Mouse (Mus musculus): ENCODE data around the gene Uspl1. TPM values are rescaled to one million over a fixed set of nuclear protein-coding genes. Genes with fewer than 3 reads are reported as not detected.

The Uspl1 gene
- polyA plus RNA-seq, 1 experiment from 2014 or later = 50.2 TPM

DNA sequence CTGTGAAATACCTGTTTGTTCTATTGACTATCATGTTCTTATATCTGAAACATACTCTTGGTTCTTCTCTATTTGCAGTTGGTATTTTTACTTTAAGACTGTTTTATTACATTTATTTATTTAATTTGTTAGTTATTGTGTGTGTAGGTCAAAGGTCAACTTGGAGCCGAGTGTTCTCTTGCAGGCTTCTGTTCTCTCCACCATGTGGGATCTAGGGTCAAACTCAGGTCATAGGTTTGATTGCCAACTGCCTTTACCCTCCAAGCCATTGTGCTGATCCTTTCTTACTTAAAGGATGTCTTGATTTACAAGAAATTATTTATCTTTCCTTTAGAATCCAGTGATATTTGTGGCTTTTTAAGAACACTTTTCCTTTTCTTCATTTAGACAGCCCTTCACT is 12.5 kb downstream of the Uspl1 start:
- peaks cover 23% of the 10 kb centered on the region; the same call in 1 of the 2 replicates for H3K4me1 ChIP-seq
- no peak overlapping the region for H3K4me3 ChIP-seq
- H3K4me2 ChIP-seq = no peak overlapping the region
- ATAC-seq (ENCODE audit: insufficient number of reproducible peaks, insufficient read depth, low FRiP score, low TSS enrichment, low read depth) = no peak
- H3K36me3 ChIP-seq = peaks cover 74% of the 10 kb centered on the region
- H3K27me3 ChIP-seq = no peaks in the 10 kb centered on the region
- no peak overlapping the region for H3K27ac ChIP-seq
- H3K9me3 ChIP-seq = no peaks in the 10 kb centered on the region
- WGBS = 3% methylated on average over 1 of the region's 1 CpGs
- H3K9ac ChIP-seq = no peak overlapping the region

DNA sequence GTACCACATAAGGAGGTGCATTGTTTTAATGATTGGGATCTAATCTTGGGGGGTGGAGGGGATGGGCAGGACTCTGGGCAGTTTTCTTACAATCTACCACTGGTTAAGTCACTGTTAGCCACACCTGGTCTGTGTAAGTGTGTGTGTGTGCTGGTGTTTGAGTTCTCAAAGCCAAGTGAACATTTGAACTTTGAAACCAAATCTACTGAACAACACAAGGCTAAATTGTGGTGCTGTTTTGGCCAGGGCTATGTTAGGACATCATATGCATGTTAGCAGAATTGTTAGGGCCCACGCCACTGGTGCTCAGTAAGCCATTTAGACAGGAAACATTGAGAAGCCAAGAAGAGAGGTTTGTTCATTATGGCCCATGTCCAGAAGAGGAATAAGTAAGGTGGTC is 14.6 kb downstream of the Uspl1 start:
- peaks cover 79% of the 10 kb centered on the region for H3K36me3 ChIP-seq
- H3K27me3 ChIP-seq = no peaks in the 10 kb centered on the region
- H3K9me3 ChIP-seq = no peaks in the 10 kb centered on the region
- no peak overlapping the region for H3K4me3 ChIP-seq
- H3K4me2 ChIP-seq = no peak overlapping the region
- no peak overlapping the region for H3K27ac ChIP-seq
- no peak for ATAC-seq (ENCODE audit: insufficient number of reproducible peaks, insufficient read depth, low FRiP score, low TSS enrichment, low read depth)
- H3K9ac ChIP-seq = no peak overlapping the region
- peaks cover 38% of the 10 kb centered on the region for H3K4me1 ChIP-seq
- WGBS = 93% methylated on average over 1 of the region's 1 CpGs

DNA sequence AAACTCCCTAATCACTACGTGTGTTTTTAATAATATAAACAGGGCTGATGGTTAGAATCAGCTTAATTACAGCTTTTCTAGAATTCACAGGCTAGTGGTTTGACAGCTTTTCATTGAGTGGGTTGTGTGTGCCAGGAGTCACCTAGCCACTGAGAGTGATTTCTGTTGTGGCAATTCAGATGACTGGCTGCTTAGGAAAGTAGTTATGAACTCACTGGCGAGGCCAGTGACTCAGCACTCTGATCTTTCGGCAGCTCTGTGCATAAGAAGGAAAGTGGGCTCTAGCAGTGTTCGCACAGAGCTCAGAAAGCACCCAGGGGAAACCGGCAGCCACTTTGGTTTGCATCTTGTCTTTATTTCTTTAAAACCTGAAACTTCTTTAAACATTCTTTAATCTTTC is 18.8 kb downstream of the Uspl1 start:
- WGBS = 45% methylated on average over 5 of the region's 5 CpGs
- no peaks in the 10 kb centered on the region for H3K27me3 ChIP-seq
- H3K4me3 ChIP-seq = no peak overlapping the region
- H3K4me1 ChIP-seq = peaks cover 32% of the 10 kb centered on the region
- no peaks in the 10 kb centered on the region for H3K9me3 ChIP-seq
- ATAC-seq (ENCODE audit: insufficient number of reproducible peaks, insufficient read depth, low FRiP score, low TSS enrichment, low read depth) = no peak
- peak overlapping the region; percentile 60 for H3K27ac ChIP-seq
- peaks cover 82% of the 10 kb centered on the region for H3K36me3 ChIP-seq
- H3K9ac ChIP-seq = peak overlapping the region; percentile 21; the same call in 1 of the 2 replicates
- no peak overlapping the region for H3K4me2 ChIP-seq

DNA sequence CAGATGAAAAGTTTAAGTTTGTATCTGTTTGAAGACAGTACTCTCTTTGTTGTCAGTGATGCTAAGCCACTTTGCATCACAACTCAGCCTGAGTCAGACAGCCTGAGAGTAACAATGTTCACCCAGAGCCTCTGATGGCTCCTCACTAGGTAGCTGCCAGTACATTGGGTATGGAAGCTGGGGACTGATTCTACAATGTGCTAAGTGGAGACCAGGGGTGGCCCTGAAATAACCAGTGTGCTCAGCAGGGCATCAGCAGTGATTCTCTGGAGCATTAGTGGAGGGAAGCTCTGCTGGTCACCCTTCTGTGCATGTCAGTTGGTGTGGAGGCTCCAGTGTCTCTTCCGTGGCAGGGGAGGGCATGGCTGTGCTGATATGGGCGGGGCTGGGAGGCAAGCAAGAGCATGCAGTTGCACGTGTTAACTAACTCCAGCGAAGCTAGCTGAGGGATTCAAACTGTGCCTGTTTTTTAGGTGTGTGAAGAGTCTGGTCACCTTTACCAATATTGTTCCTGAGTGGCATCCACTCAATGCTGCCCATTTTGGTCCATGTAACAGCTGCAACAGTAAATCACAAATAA is 19.7 kb downstream of the Uspl1 start:
- Histone ChIP-seq H3K9me3 (no peaks in the 10 kb centered on the region), H3K4me1 (peaks cover 32% of the 10 kb centered on the region), H3K27me3 (no peaks in the 10 kb centered on the region), H3K9ac (no peak overlapping the region), H3K4me3 (no peak overlapping the region), H3K27ac (no peak overlapping the region), H3K36me3 (peaks cover 78% of the 10 kb centered on the region), H3K4me2 (no peak overlapping the region)
- WGBS = 74% methylated on average over 4 of the region's 4 CpGs
- ATAC-seq (ENCODE audit: insufficient number of reproducible peaks, insufficient read depth, low FRiP score, low TSS enrichment, low read depth) = no peak

DNA sequence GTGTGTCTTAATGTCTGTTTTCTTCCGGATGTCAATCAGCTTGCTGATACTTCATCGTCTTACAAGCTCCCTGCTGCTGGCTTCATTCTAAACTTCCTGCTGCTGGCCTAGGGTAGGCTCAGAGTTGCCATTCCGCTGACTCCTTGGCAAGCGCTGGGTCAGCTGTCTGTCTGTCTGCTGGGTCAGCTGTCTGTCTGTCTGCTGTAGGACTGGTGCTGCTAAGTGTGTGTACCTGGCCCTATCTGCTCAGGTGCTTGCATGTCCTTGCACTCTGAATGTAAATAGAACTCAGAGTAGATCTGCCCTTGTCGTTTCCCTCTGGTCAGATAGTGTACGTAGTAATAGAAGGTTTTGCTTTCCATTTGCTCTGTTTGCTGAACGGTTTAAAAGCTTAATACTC is 20.7 kb downstream of the Uspl1 start:
- H3K27ac ChIP-seq = peak overlapping the region; percentile 18; the same call in 1 of the 2 replicates
- WGBS = 91% methylated on average over 7 of the region's 7 CpGs
- H3K4me3 ChIP-seq = no peak overlapping the region
- H3K4me2 ChIP-seq = no peak overlapping the region
- H3K9me3 ChIP-seq = no peaks in the 10 kb centered on the region
- no peaks in the 10 kb centered on the region for H3K27me3 ChIP-seq
- H3K4me1 ChIP-seq = peaks cover 34% of the 10 kb centered on the region
- no peak overlapping the region for H3K9ac ChIP-seq
- no peak for ATAC-seq (ENCODE audit: insufficient number of reproducible peaks, insufficient read depth, low FRiP score, low TSS enrichment, low read depth)
- peaks cover 79% of the 10 kb centered on the region for H3K36me3 ChIP-seq

DNA sequence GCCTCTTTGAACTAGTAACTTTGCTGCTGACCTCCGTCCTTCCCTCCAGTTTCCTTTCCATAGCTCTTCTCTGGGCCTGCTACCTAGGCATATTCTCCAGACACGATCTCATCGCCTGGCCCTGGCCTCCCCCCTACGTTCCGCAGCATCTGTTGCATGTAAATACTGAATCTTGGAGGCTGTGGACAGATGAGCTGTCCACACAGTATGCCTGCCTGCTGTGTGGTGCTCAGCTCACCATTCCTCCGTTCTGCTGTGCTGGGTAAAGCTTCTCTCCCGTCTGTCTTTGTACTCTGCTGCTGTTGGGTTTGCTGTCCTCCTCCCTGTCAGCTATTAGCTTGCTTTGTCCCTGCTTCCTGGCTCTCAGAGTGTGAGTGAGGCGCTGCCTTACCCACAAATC is 21.1 kb downstream of the Uspl1 start:
- peaks cover 81% of the 10 kb centered on the region for H3K36me3 ChIP-seq
- ATAC-seq (ENCODE audit: insufficient number of reproducible peaks, insufficient read depth, low FRiP score, low TSS enrichment, low read depth) = no peak

DNA sequence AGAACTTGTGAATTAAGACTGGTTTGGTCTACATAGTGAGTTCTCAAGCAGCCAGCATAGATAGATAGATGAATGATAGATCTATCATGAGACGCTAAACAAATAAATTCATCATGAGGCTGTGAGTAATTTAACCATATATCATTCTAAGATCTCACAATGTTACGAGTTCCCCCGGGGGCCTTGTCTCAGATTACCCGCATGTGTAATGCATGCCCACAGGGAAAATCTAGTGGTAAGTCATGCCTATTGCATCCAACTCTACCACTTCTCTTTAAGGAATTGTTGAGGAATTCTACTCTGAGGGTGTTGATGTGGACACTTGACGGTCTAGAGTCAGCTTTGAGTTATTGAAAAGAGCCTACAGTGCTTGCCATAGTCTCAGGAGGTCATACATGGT is 22.1 kb downstream of the Uspl1 start:
- Histone ChIP-seq H3K27me3 (no peaks in the 10 kb centered on the region), H3K4me3 (no peak overlapping the region), H3K9ac (no peak overlapping the region), H3K4me2 (no peak overlapping the region), H3K36me3 (peaks cover 83% of the 10 kb centered on the region), H3K27ac (no peak overlapping the region), H3K9me3 (no peaks in the 10 kb centered on the region), H3K4me1 (peaks cover 34% of the 10 kb centered on the region)
- ATAC-seq (ENCODE audit: insufficient number of reproducible peaks, insufficient read depth, low FRiP score, low TSS enrichment, low read depth) = no peak
- WGBS = 77% methylated on average over 5 of the region's 5 CpGs

More for the DNA sequence above, 21.1 kb downstream of the Uspl1 start:
- H3K9ac ChIP-seq = no peak overlapping the region
- 83% methylated on average over 8 of the region's 8 CpGs for WGBS
- no peaks in the 10 kb centered on the region for H3K9me3 ChIP-seq
- H3K27me3 ChIP-seq = no peaks in the 10 kb centered on the region
- H3K27ac ChIP-seq = peak overlapping the region; percentile 18; the same call in 1 of the 2 replicates
- peaks cover 34% of the 10 kb centered on the region for H3K4me1 ChIP-seq
- H3K4me3 ChIP-seq = no peak overlapping the region
- H3K4me2 ChIP-seq = no peak overlapping the region

DNA sequence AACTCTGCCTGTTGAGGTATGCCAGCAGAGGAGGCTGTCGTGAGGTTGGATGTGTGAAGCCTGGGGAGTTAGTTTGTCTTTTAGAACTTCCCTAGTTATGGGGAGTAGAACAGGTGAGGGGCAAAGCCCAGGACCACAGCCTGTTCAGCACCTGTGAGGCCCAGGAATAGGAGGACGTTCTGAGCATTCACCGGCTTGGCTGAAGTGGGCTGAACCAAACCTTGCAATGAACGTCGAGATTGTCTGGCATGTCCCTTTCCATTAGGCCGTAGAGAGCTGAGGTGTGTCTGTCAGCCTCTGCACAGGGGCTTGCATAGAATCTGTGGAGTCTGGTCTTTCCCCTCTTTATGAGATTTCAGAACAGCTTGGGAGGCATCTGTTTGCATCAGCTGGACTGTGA is 23.5 kb downstream of the Uspl1 start:
- 74% methylated on average over 6 of the region's 6 CpGs for WGBS
- Histone ChIP-seq H3K9me3 (no peaks in the 10 kb centered on the region), H3K9ac (0 out of 2 replicates have a peak overlapping the region, but pooled peaks have one; percentile 16), H3K4me2 (no peak overlapping the region), H3K4me3 (no peak overlapping the region), H3K4me1 (peaks cover 30% of the 10 kb centered on the region), H3K27ac (no peak overlapping the region), H3K36me3 (peaks cover 82% of the 10 kb centered on the region), H3K27me3 (no peaks in the 10 kb centered on the region)
- no peak for ATAC-seq (ENCODE audit: insufficient number of reproducible peaks, insufficient read depth, low FRiP score, low TSS enrichment, low read depth)

DNA sequence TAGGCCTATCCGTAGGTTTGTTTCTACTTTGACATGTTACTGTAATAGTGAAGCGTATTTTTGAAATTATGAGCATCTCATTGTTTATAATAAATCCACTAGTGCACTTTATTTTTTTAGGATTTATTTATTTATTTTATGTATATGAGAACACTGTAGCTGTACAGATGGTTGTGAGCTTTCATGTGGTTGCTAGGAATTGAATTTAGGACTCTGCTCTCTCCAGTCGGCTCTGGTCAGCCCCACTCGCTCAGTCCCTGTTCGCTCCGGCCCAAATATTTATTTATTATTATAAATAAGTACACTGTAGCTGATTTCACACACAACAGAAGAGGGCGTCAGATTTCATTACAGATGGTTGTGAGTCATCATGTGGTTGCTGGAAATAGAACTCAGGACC is 24.6 kb downstream of the Uspl1 start:
- Histone ChIP-seq H3K36me3 (peaks cover 82% of the 10 kb centered on the region), H3K27me3 (no peaks in the 10 kb centered on the region), H3K4me3 (no peak overlapping the region), H3K9ac (no peak overlapping the region), H3K4me2 (no peak overlapping the region), H3K27ac (no peak overlapping the region), H3K4me1 (peaks cover 19% of the 10 kb centered on the region), H3K9me3 (no peaks in the 10 kb centered on the region)
- no peak for ATAC-seq (ENCODE audit: insufficient number of reproducible peaks, insufficient read depth, low FRiP score, low TSS enrichment, low read depth)
- WGBS = 80% methylated on average over 7 of the region's 7 CpGs

DNA sequence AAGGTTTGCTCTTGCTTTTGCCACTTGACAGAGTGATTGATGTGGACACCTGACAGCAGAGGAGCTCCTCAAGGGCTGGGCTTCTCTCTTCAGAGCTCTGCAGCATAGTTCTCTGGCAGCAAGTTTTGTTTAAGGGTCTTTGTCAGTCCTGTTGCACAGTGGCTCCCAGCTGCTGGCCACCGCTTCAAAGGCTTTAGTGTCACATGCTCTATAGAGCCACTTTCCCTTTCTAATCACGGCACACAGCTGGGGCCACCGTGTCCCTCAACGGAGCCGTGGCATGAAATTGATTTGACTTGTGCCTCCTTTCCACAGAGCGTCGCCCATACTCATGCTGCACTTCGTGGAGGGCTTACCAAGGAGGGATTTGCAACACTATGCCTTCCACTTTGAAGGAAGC is 25.2 kb downstream of the Uspl1 start:
- no peaks in the 10 kb centered on the region for H3K9me3 ChIP-seq
- H3K27me3 ChIP-seq = no peaks in the 10 kb centered on the region
- ATAC-seq (ENCODE audit: insufficient number of reproducible peaks, insufficient read depth, low FRiP score, low TSS enrichment, low read depth) = no peak
- no peak overlapping the region for H3K9ac ChIP-seq
- no peak overlapping the region for H3K27ac ChIP-seq
- no peak overlapping the region for H3K4me2 ChIP-seq
- H3K36me3 ChIP-seq = peaks cover 82% of the 10 kb centered on the region
- H3K4me1 ChIP-seq = peaks cover 14% of the 10 kb centered on the region; the same call in 1 of the 2 replicates
- no peak overlapping the region for H3K4me3 ChIP-seq
- WGBS = 54% methylated on average over 8 of the region's 8 CpGs

DNA sequence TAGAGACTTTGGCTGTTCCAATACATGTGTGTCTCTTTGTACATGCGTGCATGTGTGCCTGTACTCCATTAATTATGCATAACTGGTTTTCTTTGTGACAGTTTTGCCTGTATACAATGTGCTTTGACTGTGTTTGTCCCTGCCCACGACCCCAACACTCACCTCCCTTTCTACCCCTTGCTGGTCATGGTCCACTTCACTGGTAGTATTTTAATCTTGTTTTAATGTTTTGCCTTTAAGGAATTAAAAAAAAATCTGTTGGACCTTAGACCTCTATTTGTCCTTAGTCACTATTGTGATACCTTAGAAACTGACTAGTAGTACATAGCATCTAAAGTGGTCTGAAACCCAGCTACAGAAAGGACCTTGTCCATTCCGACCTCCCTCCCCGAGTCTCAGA is 26.9 kb downstream of the Uspl1 start:
- Histone ChIP-seq H3K27ac (no peak overlapping the region), H3K27me3 (no peaks in the 10 kb centered on the region), H3K9ac (no peak overlapping the region), H3K4me1 (peaks cover 8% of the 10 kb centered on the region; the same call in 1 of the 2 replicates), H3K36me3 (peaks cover 85% of the 10 kb centered on the region), H3K4me3 (no peak overlapping the region), H3K4me2 (no peak overlapping the region), H3K9me3 (no peaks in the 10 kb centered on the region)
- no peak for ATAC-seq (ENCODE audit: insufficient number of reproducible peaks, insufficient read depth, low FRiP score, low TSS enrichment, low read depth)
- 89% methylated on average over 4 of the region's 4 CpGs for WGBS

DNA sequence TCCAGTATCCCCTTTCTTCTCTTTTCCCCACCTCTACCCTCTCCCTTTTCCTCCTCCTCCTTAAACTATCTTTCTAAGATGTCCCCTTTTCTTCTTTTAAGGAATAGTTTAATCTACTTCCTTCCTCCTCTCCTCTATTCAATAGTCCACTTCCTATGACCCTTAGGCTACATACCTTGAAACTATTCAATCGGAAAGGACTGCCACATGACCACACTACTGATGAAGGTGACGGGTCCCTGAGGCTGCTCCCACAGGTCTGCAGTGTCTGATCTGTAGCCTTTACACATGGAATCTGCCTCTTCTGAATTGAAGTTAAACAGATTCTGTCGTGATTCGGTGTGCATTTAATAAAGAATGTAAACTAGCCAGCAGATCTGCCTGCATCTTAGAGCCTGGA is 28.7 kb downstream of the Uspl1 start:
- no peak for ATAC-seq (ENCODE audit: insufficient number of reproducible peaks, insufficient read depth, low FRiP score, low TSS enrichment, low read depth)
- H3K4me3 ChIP-seq = no peak overlapping the region
- H3K27ac ChIP-seq = no peak overlapping the region
- WGBS = 60% methylated on average over 4 of the region's 4 CpGs
- H3K4me2 ChIP-seq = no peak overlapping the region
- H3K27me3 ChIP-seq = no peaks in the 10 kb centered on the region
- no peaks in the 10 kb centered on the region for H3K9me3 ChIP-seq
- H3K36me3 ChIP-seq = peaks cover 89% of the 10 kb centered on the region
- H3K9ac ChIP-seq = no peak overlapping the region
- 0 out of 2 replicates have a peak, but pooled peaks cover 2% of the 10 kb centered on the region for H3K4me1 ChIP-seq
